Comparison of ENCODE assay signal across 8 mouse cellular contexts in genomic region chr5:41044465-41044864, GRCm38 (mm10).
DNase-seq lines count a peak whose midpoint lies in the region; ATAC-seq and TF ChIP-seq lines count a peak whose summit lies in the region.

No protein-coding gene starts in this region.

- 0 out of 2 replicates have a peak, but pooled peaks have one; percentile 34 for ATAC-seq in G1E (ENCODE audit: extremely low read depth, insufficient number of reproducible peaks, low FRiP score, poor library complexity, severe bottlenecking)

- peak; percentile 5 for DNase-seq in G1E (ENCODE audit: low spot score)
- DNase-seq in adrenal gland, adult 8-10 months = peak; percentile 13
- DNase-seq in embryo, embryonic 11.5 days (ENCODE audit: low read depth, low spot score) = peak; percentile 58
- peak; percentile 37 to 64 for DNase-seq in heart, postnatal 14 days
- peak; percentile 82 for DNase-seq in layer of hippocampus, adult 11-12 months (ENCODE audit: low spot score)
- DNase-seq in lung, adult 18-20 months = peak; percentile 24 to 55
- DNase-seq in ovary, postnatal 36 days (ENCODE audit: low spot score) = peak; percentile 31
- DNase-seq in T-cell, adult 2 months (ENCODE audit: low spot score) = no peak

- no peaks in the 10 kb centered on the region for H3K4me1 ChIP-seq in G1E (ENCODE audit: insufficient read depth, low read depth, low read length)

- H3K4me3 ChIP-seq in G1E (ENCODE audit: low read depth, low read length) = no peak overlapping the region

- H3K27me3 ChIP-seq in G1E (ENCODE audit: insufficient read depth, low read length) = no peaks in the 10 kb centered on the region

- no peaks in the 10 kb centered on the region for H3K9me3 ChIP-seq in G1E (replicated peaks)

- intact Hi-C loops in heart, postnatal 14 days (cut with DNase I) = no loop called here

- 0 out of 2 replicates have a peak, but pooled peaks have one; percentile 9 for TF ChIP-seq CTCF in G1E (IDR thresholded peaks at IDR 0.05; ENCODE audit: low read depth, low read length)

- H3K36me3 ChIP-seq in G1E (replicated peaks) = no peaks in the 10 kb centered on the region
